29 mouse cellular contexts compared by ENCODE assay signal in genomic region chr16:21831764-21832163, GRCm38 (mm10). TPM values are rescaled to one million over a fixed set of nuclear protein-coding genes. Genes with fewer than 3 reads are reported as not detected.
A peak's percentile ranks its signal among the peaks of the same experiment; 100 is the strongest.
DNase-seq lines count a peak whose midpoint lies in the region; ATAC-seq and TF ChIP-seq lines count a peak whose summit lies in the region.
"Had no signal": no experiment of that assay in that cellular context is flagged by ENCODE, and none has a peak within 500 bp of the region (broad histone marks: within the 10 kb centered on the region; RNA-seq: fewer than 3 reads in every experiment).

No protein-coding gene starts in this region.

- intact Hi-C loops in gastrocnemius, postnatal 14 days (cut with DNase I; ENCODE audit: low total_unique reads): loop anchor here (5.0 kb wide), 1 partner anchor 291 kb away; no protein-coding TSS in a partner anchor
- intact Hi-C loops in left cerebral cortex, postnatal 10 days (cut with DNase I): no loop called here

- no peak for TF ChIP-seq CTCF in lung, embryonic 14.5 days (IDR thresholded peaks at IDR 0.05; ENCODE audit: low read depth)
- TF ChIP-seq CTCF in intestine, postnatal 0 days (IDR thresholded peaks at IDR 0.05; ENCODE audit: low read depth): no peak

- H3K4me2 ChIP-seq in lung, embryonic 14.5 days: no peak overlapping the region
- no peak overlapping the region for H3K4me2 ChIP-seq in intestine, postnatal 0 days (replicated peaks; ENCODE audit: low read depth)
- no peak overlapping the region for H3K4me2 ChIP-seq in liver, embryonic 16.5 days (ENCODE audit: low read depth, low read length)
- no peak overlapping the region for H3K4me2 ChIP-seq in stomach, embryonic 15.5 days
- H3K4me2 ChIP-seq: embryonic facial prominence, embryonic 13.5 days; forebrain, embryonic 13.5 days; heart, embryonic 12.5 days; limb, embryonic 12.5 days; midbrain, embryonic 15.5 days; neural tube, embryonic 12.5 days had no signal

- H3K27ac ChIP-seq in lung, embryonic 14.5 days (ENCODE audit: low read depth): peak overlapping the region; percentile 33; the same call in 1 of the 2 replicates
- no peak overlapping the region for H3K27ac ChIP-seq in intestine, postnatal 0 days (ENCODE audit: low read depth, low read length)
- no peak overlapping the region for H3K27ac ChIP-seq in liver, embryonic 16.5 days (ENCODE audit: low read length)
- H3K27ac ChIP-seq in stomach, embryonic 15.5 days: peak overlapping the region; percentile 40; the same call in 1 of the 2 replicates
- H3K27ac ChIP-seq: embryonic facial prominence, embryonic 13.5 days; forebrain, embryonic 13.5 days; hindbrain, postnatal 0 days; kidney, postnatal 0 days; left cerebral cortex, adult 2 months; limb, embryonic 12.5 days; midbrain, embryonic 15.5 days; neural tube, embryonic 12.5 days had no signal

- no peaks in the 10 kb centered on the region for H3K9me3 ChIP-seq in lung, embryonic 14.5 days (ENCODE audit: low read depth, low read length)
- no peaks in the 10 kb centered on the region for H3K9me3 ChIP-seq in intestine, postnatal 0 days (ENCODE audit: control insufficient read depth)
- no peaks in the 10 kb centered on the region for H3K9me3 ChIP-seq in liver, embryonic 16.5 days (replicated peaks; ENCODE audit: control insufficient read depth, low read length)
- H3K9me3 ChIP-seq in stomach, embryonic 15.5 days: no peaks in the 10 kb centered on the region
- H3K9me3 ChIP-seq: embryonic facial prominence, embryonic 13.5 days; forebrain, embryonic 13.5 days; G1E; heart, embryonic 12.5 days; limb, embryonic 12.5 days; midbrain, embryonic 15.5 days; neural tube, embryonic 12.5 days had no signal

- H3K36me3 ChIP-seq in lung, embryonic 14.5 days (ENCODE audit: insufficient read depth): no peaks in the 10 kb centered on the region
- no peaks in the 10 kb centered on the region for H3K36me3 ChIP-seq in intestine, postnatal 0 days (ENCODE audit: control insufficient read depth, insufficient read depth)
- H3K36me3 ChIP-seq in liver, embryonic 16.5 days (ENCODE audit: control insufficient read depth, insufficient read depth): no peaks in the 10 kb centered on the region
- H3K36me3 ChIP-seq in stomach, embryonic 15.5 days: no peaks in the 10 kb centered on the region
- H3K36me3 ChIP-seq: embryonic facial prominence, embryonic 13.5 days; G1E; heart, embryonic 12.5 days; limb, embryonic 12.5 days; midbrain, embryonic 15.5 days; neural tube, embryonic 12.5 days had no signal

- H3K4me1 ChIP-seq in lung, embryonic 14.5 days (ENCODE audit: insufficient read depth): peaks cover 2% of the 10 kb centered on the region; the same call in 1 of the 2 replicates
- no peaks in the 10 kb centered on the region; the same call in 1 of the 2 replicates for H3K4me1 ChIP-seq in intestine, postnatal 0 days (replicated peaks; ENCODE audit: control insufficient read depth, insufficient read depth, low read length)
- peaks cover 4% of the 10 kb centered on the region; the same call in 1 of the 2 replicates for H3K4me1 ChIP-seq in liver, embryonic 16.5 days (ENCODE audit: control insufficient read depth, low read depth, low read length)
- peaks cover 8% of the 10 kb centered on the region for H3K4me1 ChIP-seq in stomach, embryonic 15.5 days
- H3K4me1 ChIP-seq: forebrain, embryonic 13.5 days; midbrain, embryonic 15.5 days; neural tube, embryonic 12.5 days had no signal

- WGBS in lung, embryonic 14.5 days: 37% methylated on average over 5 of the region's 5 CpGs
- WGBS in intestine, postnatal 0 days: 34% methylated on average over 5 of the region's 5 CpGs
- 63% methylated on average over 5 of the region's 5 CpGs for WGBS in liver, embryonic 16.5 days (ENCODE audit: insufficient replicate concordance)
- WGBS in stomach, embryonic 15.5 days: 45% methylated on average over 5 of the region's 5 CpGs

- H3K4me3 ChIP-seq in lung, embryonic 14.5 days (ENCODE audit: low read depth, low read length): no peak overlapping the region
- H3K4me3 ChIP-seq in intestine, postnatal 0 days (ENCODE audit: low read depth, low read length): no peak overlapping the region
- H3K4me3 ChIP-seq in liver, embryonic 16.5 days (ENCODE audit: low read depth, low read length): no peak overlapping the region
- no peak overlapping the region for H3K4me3 ChIP-seq in stomach, embryonic 15.5 days (replicated peaks)
- H3K4me3 ChIP-seq: embryonic facial prominence, embryonic 13.5 days; erythroblast, embryonic 14.5 days; forebrain, embryonic 13.5 days; heart, embryonic 12.5 days; left cerebral cortex, adult 2 months; limb, embryonic 12.5 days; midbrain, embryonic 15.5 days; neural tube, embryonic 12.5 days had no signal

- DNase-seq in lung, embryonic 14.5 days: peak; percentile 7
- DNase-seq in lung, postnatal 14 days: no peak
- DNase-seq in gastrocnemius, postnatal 14 days: no peak
- no peak for DNase-seq in left cerebral cortex, postnatal 10 days (ENCODE audit: extremely low spot score in 1 of 2, low spot score in 2 of 2)
- DNase-seq: cerebellum, adult 18-20 months; cerebellum, postnatal 25 days; heart, adult 18-20 months; heart, postnatal 10 days; kidney, adult 2 months; layer of hippocampus, adult 9-11 months; right cerebral cortex, postnatal 14 days; thymus, adult 2 months had no signal

- no peaks in the 10 kb centered on the region for H3K27me3 ChIP-seq in lung, embryonic 14.5 days (ENCODE audit: insufficient read depth, low read length)
- no peaks in the 10 kb centered on the region for H3K27me3 ChIP-seq in intestine, postnatal 0 days (replicated peaks; ENCODE audit: control insufficient read depth, insufficient read depth, low read length)
- H3K27me3 ChIP-seq in liver, embryonic 16.5 days (ENCODE audit: control insufficient read depth, insufficient read depth, low read depth, low read length): no peaks in the 10 kb centered on the region
- H3K27me3 ChIP-seq in stomach, embryonic 15.5 days (replicated peaks): no peaks in the 10 kb centered on the region
- H3K27me3 ChIP-seq: CH12.LX; embryonic facial prominence, embryonic 13.5 days; forebrain, embryonic 13.5 days; heart, embryonic 12.5 days; limb, embryonic 12.5 days; midbrain, embryonic 15.5 days; neural tube, embryonic 12.5 days; Patski had no signal

- H3K9ac ChIP-seq in lung, embryonic 14.5 days: no peak overlapping the region
- H3K9ac ChIP-seq in intestine, postnatal 0 days (ENCODE audit: low read depth, low read length): no peak overlapping the region
- H3K9ac ChIP-seq in liver, embryonic 16.5 days (ENCODE audit: low read depth, low read length): no peak overlapping the region
- H3K9ac ChIP-seq in stomach, embryonic 15.5 days: no peak overlapping the region
- H3K9ac ChIP-seq: embryonic facial prominence, embryonic 13.5 days; forebrain, embryonic 13.5 days; heart, embryonic 12.5 days; limb, embryonic 12.5 days; midbrain, embryonic 15.5 days; neural tube, embryonic 12.5 days had no signal

- ATAC-seq in lung, embryonic 14.5 days (ENCODE audit: insufficient read depth): peak; percentile 54; the same call in 1 of the 2 replicates
- peak; percentile 34 for ATAC-seq in intestine, postnatal 0 days
- ATAC-seq in liver, embryonic 16.5 days (ENCODE audit: low read depth): peak; percentile 82
- peak; percentile 85 for ATAC-seq in stomach, embryonic 15.5 days (ENCODE audit: insufficient read depth, low FRiP score, low read depth)
- ATAC-seq in frontal cortex, adult (ENCODE audit: low TSS enrichment): no peak
- ATAC-seq: forebrain, embryonic 13.5 days; hindbrain, postnatal 0 days; midbrain, embryonic 15.5 days; Patski had no signal

RNA-seq across cellular contexts. Expression of gene Map3k13, which starts 37.6 kb away (rescaled TPM):
- 0.65 and 0.95 TPM in 2 replicates for polyA plus RNA-seq in lung, embryonic 14.5 days (2014; fragmentation: Nextera tagmentation; extraction: Ambion mirVana)
- 4.7 and 5.6 TPM in 2 replicates for polyA plus RNA-seq in intestine, postnatal 0 days (2015; fragmentation: Nextera tagmentation; extraction: Ambion mirVana)
- 0.68 and 0.72 TPM in 2 replicates for polyA plus RNA-seq in liver, embryonic 16.5 days (2015; fragmentation: Nextera tagmentation; extraction: Ambion mirVana)
- polyA plus RNA-seq in stomach, embryonic 15.5 days (2015; fragmentation: Nextera tagmentation; extraction: Ambion mirVana): 1.1 TPM in 2 replicates
- under 1 TPM; 0.41 to 0.44 TPM for total RNA-seq in gastrocnemius, postnatal 14 days (2021)
- total RNA-seq in left cerebral cortex, postnatal 10 days (2021): 10 to 100 TPM; 11.3 to 12.2 TPM

RNA-seq across cellular contexts. Expression of gene Ehhadh, which starts 44.2 kb away (rescaled TPM):
- polyA plus RNA-seq in lung, embryonic 14.5 days (2014; fragmentation: Nextera tagmentation; extraction: Ambion mirVana): 1.6 and 2.4 TPM in 2 replicates
- polyA plus RNA-seq in intestine, postnatal 0 days (2015; fragmentation: Nextera tagmentation; extraction: Ambion mirVana): 36.4 and 38.3 TPM in 2 replicates
- 12.5 and 14.6 TPM in 2 replicates for polyA plus RNA-seq in liver, embryonic 16.5 days (2015; fragmentation: Nextera tagmentation; extraction: Ambion mirVana)
- 5.0 and 5.1 TPM in 2 replicates for polyA plus RNA-seq in stomach, embryonic 15.5 days (2015; fragmentation: Nextera tagmentation; extraction: Ambion mirVana)
- 1 to 10 TPM; 3.2 to 3.7 TPM for total RNA-seq in gastrocnemius, postnatal 14 days (2021)
- 1 to 10 TPM; 1.4 to 1.9 TPM for total RNA-seq in left cerebral cortex, postnatal 10 days (2021)

Comparison
In these comparisons a context has a peak if more than half of its experiments do, and no peak if none do; other contexts are left out.
1. H3K27ac ChIP-seq: peak in lung, embryonic 14.5 days (single experiment) and stomach, embryonic 15.5 days (single experiment); none in intestine, postnatal 0 days (single experiment) and liver, embryonic 16.5 days (single experiment).